Mouse (Mus musculus) layer of hippocampus, adult 18-20 months (tissue): ENCODE measurements around the gene Pop4. TPM values are rescaled to one million over a fixed set of nuclear protein-coding genes. Genes with fewer than 3 reads are reported as not detected.
"Not testable (repeated sequence)": the region's sequence is repeated elsewhere in the genome, so short reads cannot be mapped to it uniquely, and the experiment has no call there.

Experiments
- DNase-seq, 2 experiments: peaks; one replicate each; pipeline ENCODE4 v3.0.0; 2022; ENCODE audit warnings: low spot score in 2 of 2
- long read RNA-seq: library from polyadenylated mRNA; stranded (forward); transcript quantifications from one replicate; pipeline ENCODE4 v2.0.0, GENCODE M21; 2021
- total RNA-seq, 2 experiments: library from RNA; stranded (reverse); gene quantifications; 2 replicates each; pipeline ENCODE4 v1.2.3; 2021

Gene Pop4
- 10 to 100 TPM; 19.5 to 21.3 TPM for total RNA-seq
- long read RNA-seq, transcript Pop4-201 (7 exons, 2,113 nt), result major isoform, 7 of 15 reads
- long read RNA-seq, partial matches to known transcripts, result 1 of 15 reads
- long read RNA-seq, other reads (novel, unspliced or antisense), result 7 of 15 reads

DNA sequence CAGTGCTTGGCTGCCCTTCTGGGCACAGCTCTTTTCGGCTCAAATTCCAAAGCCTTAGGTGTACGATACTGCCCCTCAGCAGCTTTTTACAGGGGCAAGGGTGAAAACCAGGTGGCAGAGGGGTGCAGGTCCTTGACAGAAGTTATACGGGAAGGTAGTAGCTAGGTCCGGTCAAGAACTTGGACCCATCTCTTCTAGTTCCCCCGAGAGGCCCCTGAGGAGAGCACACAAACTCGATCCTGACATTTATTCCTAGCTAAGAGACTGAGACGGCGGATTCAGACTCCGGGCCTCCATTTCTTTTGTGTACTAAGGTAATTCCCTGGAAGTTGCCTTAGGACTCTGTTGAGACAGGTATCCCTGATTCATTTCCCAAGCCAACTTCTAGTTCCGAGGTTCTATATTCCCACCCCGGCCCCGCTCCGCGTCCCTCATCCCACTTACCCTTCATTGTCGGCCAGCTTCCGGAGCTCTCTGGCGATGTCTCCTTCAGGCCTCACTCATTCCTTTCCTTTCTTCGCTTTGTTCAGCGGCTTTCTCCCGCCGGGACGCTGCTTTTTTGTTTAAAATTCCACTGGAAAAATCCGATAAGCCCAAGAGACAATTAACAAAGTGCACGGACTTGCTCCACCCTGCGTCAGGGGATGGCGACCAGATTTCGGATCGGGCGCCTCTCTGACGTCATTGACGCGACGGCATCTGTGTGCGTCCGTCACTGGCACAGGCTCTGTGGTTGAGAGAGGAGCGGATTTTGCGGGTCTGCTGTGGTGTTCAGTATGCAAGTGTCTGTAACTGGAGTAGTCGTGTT is at the start of gene Pop4:
Gene Pop4 (minus strand): TSS at position 721 of the 808 bp plus-strand sequence.
- DNase-seq, result peak; percentile 89 to 94

DNA sequence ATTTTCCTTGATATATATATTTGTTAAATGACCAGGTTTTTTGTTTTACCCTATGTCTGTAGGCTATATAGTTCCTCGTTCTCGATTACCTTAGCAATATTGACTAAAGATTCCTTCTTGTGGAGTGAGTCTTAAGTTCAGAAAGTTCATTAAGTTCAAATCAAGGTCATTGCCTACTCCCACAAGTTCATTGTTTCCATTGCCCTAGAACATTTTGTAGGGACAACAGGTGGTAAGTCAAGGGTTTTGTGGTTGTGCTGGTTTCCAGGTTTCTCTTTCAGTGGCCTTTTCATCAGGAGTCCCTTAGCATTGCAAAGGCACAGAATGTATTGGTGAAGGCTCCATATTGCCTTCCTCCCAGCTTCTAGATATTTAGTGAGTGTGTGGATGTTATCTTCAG is 49.4 kb upstream of the Pop4 start:
- no peak for DNase-seq

DNA sequence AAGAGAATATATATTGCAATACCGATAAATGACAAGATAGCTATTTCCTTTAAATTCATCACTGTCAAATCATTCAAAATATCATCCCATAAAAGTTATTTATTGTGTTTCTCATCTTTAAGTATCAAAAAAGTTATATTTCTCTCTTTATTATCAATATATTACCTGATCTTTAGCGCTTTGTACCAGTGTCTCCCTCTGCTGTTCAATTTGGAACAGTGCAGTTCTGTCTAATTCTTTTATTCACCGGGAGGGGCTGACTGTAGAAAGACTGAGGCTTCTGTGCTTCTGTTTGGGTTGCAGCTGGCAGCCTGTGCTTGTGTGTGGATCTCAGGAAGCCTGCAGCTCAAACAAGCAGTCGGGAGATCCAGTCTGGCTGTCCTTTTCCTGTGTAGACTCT is 11.0 kb upstream of the Pop4 start:
- DNase-seq, result not testable (repeated sequence)

GRCm38 (mm10) chr7:38272551-38272950 is 1.3 kb upstream of the Pop4 start:
- DNase-seq, result no peak

DNA sequence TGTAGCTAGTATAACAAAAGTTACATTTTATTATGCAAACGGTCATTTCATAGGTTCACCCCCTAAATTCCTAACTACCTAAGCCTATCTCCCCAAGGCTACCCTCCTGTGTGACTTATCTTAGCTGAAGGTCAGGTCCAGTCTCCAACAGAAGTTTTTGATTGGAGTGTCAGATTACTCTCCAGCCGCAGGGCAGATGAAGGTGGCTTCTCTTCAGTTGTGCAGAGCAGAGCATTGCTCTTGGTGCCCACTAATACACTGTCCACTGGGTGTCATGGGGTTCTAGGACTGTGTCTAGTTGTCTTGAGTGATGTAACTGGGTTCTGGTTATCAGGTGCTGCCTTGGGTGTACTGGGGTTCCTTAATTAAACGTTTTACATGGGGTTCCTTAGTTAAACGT is 636 bp upstream of the Pop4 start:
- DNase-seq, result no peak

- no peak for DNase-seq
These were observed 238 bp upstream of the Pop4 start for GRCm38 (mm10) chr7:38271511-38271811.

GRCm38 (mm10) chr7:38267006-38267680 is 4.1 kb downstream of the Pop4 start:
- DNase-seq, result peak in 1 of 2 experiments; percentile 36

DNA sequence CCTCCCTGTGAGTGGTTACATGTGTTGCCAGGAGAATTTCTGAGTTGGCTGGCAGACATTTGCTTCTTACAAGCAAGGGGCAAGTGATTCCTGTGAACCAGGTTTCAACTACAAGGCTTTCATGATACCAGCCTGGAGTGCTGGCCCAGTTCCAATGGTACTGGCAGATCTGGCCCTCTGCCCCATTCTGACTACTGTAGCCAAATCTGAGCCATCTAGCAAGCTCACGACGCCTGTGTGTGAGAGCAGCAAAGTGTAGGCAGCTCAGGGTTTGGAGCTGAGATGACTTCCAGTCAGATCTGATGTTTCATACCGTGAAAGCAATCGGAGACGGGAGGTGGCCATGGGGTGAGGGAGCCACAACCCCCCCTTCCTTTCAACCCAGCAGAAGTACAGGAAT is 8.8 kb downstream of the Pop4 start:
- DNase-seq, result peak in 1 of 2 experiments; percentile 27

DNA sequence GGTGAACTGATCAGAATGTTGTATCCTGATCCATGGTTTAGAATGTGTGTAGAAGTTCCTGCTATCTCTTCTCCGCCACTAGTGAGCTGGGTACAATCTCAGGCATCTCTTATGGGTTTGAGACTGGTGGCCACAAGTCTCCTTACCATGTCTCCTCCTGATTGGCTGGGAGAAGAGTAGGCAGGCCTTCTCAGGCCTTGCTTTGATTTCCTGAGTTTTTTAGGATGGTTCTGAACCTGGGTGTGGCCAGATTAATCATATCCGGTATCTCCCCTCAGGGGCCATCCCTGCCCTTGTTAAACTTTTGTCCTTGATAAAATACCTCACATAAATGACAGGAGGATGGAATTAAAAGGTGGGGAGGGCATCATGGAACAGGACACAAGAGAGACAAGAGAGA is 11.6 kb downstream of the Pop4 start:
- DNase-seq, result no peak

- DNase-seq, result no peak
These were observed 17.8 kb downstream of the Pop4 start for GRCm38 (mm10) chr7:38253441-38253840.

GRCm38 (mm10) chr7:38251494-38252216 is 19.6 kb downstream of the Pop4 start:
- DNase-seq, result peak in 1 of 2 experiments; percentile 16

GRCm38 (mm10) chr7:38242417-38242816 is 28.8 kb downstream of the Pop4 start:
- no peak for DNase-seq

DNA sequence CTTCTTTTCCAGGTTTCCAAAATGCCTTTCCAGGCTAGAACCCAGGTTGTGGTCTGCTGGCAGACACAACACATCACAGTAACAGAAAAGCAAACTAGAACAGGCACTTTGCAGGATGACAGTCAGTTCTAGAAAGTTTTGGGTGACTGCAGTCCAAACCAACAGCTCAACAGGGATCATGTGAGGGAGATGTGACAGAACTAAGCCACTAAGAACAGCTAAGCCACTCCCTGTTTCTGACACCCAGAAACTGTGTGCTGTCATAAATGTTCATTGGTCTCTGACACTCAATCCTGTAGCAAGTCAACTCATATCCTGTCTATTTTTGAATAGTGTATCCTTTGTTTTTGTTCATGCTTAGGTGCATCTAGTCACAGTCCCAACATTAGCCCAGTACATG is 34.1 kb downstream of the Pop4 start:
- DNase-seq, result no peak

- no peak for DNase-seq
These were observed 34.7 kb downstream of the Pop4 start for GRCm38 (mm10) chr7:38236400-38237105.

GRCm38 (mm10) chr7:38230285-38230684 is 40.9 kb downstream of the Pop4 start:
- DNase-seq, result no peak

- DNase-seq, result no peak
These were observed 42.9 kb downstream of the Pop4 start for GRCm38 (mm10) chr7:38228329-38228728.

DNA sequence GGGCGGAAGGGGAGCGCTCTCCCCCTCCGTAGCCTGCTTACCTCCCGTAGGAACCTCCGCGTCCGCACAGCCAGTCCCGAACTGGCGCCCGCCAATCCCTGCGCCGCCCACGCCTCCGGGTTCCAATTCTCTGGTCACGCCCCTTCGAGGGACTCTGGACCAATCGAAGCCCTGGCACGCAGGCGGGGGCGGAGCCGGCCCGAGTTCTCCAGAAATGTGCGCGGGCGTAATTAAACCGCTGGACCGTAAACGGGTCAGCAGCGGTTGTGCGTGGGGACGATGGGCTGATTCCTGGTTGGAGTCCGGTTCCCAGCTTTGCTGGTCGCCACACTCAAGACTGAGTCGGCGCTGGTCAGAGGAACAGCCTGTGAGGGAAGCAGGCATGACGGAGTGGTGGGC is 43.3 kb downstream of the Pop4 start, which contains the start of gene Plekhf1:
Gene Plekhf1 (minus strand): TSS at position 117 of the 399 bp plus-strand sequence.
- peak; percentile 57 to 82 for DNase-seq

GRCm38 (mm10) chr7:38227181-38227899 is 43.9 kb downstream of the Pop4 start:
- DNase-seq, result peak; percentile 25 to 66

- no peak for DNase-seq
These were observed 45.0 kb downstream of the Pop4 start for GRCm38 (mm10) chr7:38226226-38226625.

- no peak for DNase-seq
These were observed 46.5 kb downstream of the Pop4 start for GRCm38 (mm10) chr7:38224577-38225369.
